Mouse (Mus musculus) forebrain, embryonic 13.5 days (tissue): ENCODE measurements at regions not wholly inside any gene's neighbourhood (a gene's known extent, or its start where the extent isn't known, plus 50 kb on each side); places are given as distances from the start of the nearest gene placed in this dataset.

ENCODE experiments used
- ATAC-seq: fragments of 200-750 bp; cut with Nextera tagmentation; 2 replicates; pipeline ENCODE4 v1.8.0; 2017
- H3K27ac ChIP-seq: fragments of 300-500 bp; sonication (generic); 2 replicates; pipeline ENCODE4 v1.5.1; 2015; ENCODE audit warnings: inconsistent platforms, mild to moderate bottlenecking, moderate library complexity
- H3K27me3 ChIP-seq: fragments of 300-500 bp; sonication (generic); 2 replicates; pipeline ENCODE4 v1.6.1; 2015; ENCODE audit warnings: mild to moderate bottlenecking, inconsistent platforms
- H3K36me3 ChIP-seq: fragments of 300-500 bp; sonication (generic); 2 replicates; pipeline ENCODE4 v1.6.1; 2015; ENCODE audit warnings: mild to moderate bottlenecking, inconsistent platforms; ENCODE audit not compliant: poor library complexity, severe bottlenecking
- H3K4me1 ChIP-seq: fragments of 300-500 bp; sonication (generic); 2 replicates; pipeline ENCODE4 v1.6.1; 2015; ENCODE audit warnings: inconsistent platforms
- H3K4me2 ChIP-seq: fragments of 300-500 bp; sonication (generic); 2 replicates; pipeline ENCODE4 v1.6.1; 2015; ENCODE audit warnings: inconsistent platforms, mild to moderate bottlenecking, moderate library complexity
- H3K4me3 ChIP-seq: fragments of 300-500 bp; sonication (generic); 2 replicates; pipeline ENCODE4 v1.5.1; 2015; ENCODE audit warnings: mild to moderate bottlenecking, inconsistent platforms
- H3K9ac ChIP-seq: fragments of 300-500 bp; sonication (generic); 2 replicates; pipeline ENCODE4 v1.6.1; 2015; ENCODE audit warnings: mild to moderate bottlenecking, inconsistent platforms
- H3K9me3 ChIP-seq: fragments of 300-500 bp; sonication (generic); replicated peaks from 2 replicates; pipeline ENCODE4 v1.6.1; 2016; ENCODE audit warnings: inconsistent platforms
- WGBS: fragments of 180-500 bp; shearing (Covaris S2); methylation state at CpG from one replicate; pipeline ENCODE4 v1.1.7; 2015; 5-methylcytosine and 5-hydroxymethylcytosine counted together

GRCm38 (mm10) chr5:55885658-55886312, 1832.0 kb upstream of the Pcdh7 start:
- Histone ChIP-seq H3K4me1 (no peaks in the 10 kb centered on the region), H3K4me3 (no peak overlapping the region), H3K4me2 (no peak overlapping the region), H3K27ac (no peak overlapping the region), H3K9ac (no peak overlapping the region), H3K36me3 (no peaks in the 10 kb centered on the region), H3K9me3 (no peaks in the 10 kb centered on the region), H3K27me3 (no peaks in the 10 kb centered on the region)
- ATAC-seq, result no peak
- 41% methylated on average over 8 of the region's 8 CpGs for WGBS

DNA sequence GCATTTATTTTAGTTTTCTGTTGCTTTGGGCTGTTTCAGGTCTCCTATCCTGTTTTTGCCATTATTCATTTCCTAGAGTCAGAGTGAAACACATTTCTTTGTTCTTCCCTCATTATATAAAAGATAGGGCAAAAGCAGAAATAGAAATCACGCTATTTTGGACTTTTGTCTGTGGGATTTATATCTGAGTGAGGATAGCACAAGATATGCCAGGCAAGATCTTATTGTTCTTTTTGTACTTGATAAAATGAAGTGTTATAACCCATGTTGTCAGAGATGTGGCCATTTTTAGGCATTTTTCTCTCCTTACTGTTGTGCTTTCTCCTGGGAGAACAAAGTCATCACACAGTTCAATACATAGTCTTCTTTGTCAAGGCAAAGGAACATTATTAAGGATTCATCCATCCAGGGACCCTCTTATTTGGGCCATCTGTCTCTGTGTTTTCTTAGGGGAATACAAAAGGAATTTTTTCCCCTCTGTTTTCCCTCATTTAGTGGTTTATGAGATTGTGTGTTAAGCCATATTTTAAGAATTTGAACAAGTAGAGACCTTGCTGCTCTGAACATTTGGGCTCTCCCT, 1825.9 kb upstream of the Pcdh7 start:
- Histone ChIP-seq H3K36me3 (no peaks in the 10 kb centered on the region), H3K27me3 (no peaks in the 10 kb centered on the region), H3K27ac (no peak overlapping the region), H3K9ac (no peak overlapping the region), H3K4me1 (no peaks in the 10 kb centered on the region), H3K9me3 (no peaks in the 10 kb centered on the region), H3K4me3 (no peak overlapping the region), H3K4me2 (no peak overlapping the region)
- ATAC-seq, result no peak
- 63% methylated on average over 1 of the region's 1 CpGs for WGBS

DNA sequence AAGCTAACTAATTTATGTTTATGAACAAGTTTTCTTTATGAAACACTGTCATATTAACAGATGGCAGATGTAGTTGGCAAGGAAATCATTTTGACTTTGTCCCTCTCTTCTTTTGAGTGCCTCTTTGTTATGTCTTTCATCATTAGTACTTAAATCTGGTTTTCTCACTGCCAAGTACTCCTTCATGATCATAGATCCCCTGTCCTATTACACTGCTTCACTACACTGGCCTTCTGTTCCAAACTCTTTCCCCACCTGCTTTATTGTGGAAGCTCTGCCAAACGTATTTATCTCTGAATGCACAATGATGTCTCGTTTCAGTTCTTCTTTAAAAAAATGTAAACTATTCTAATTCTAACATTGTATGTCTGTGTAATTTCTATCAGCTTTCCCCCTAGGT, 1776.3 kb upstream of the Pcdh7 start:
- no peak overlapping the region for H3K4me2 ChIP-seq
- 54% methylated on average over 2 of the region's 2 CpGs for WGBS
- H3K4me1 ChIP-seq, result no peaks in the 10 kb centered on the region
- peak; percentile 77 for ATAC-seq
- no peak overlapping the region for H3K4me3 ChIP-seq
- H3K27me3 ChIP-seq, result no peaks in the 10 kb centered on the region
- H3K36me3 ChIP-seq, result no peaks in the 10 kb centered on the region
- H3K9me3 ChIP-seq, result no peaks in the 10 kb centered on the region
- no peak overlapping the region for H3K27ac ChIP-seq
- H3K9ac ChIP-seq, result no peak overlapping the region

DNA sequence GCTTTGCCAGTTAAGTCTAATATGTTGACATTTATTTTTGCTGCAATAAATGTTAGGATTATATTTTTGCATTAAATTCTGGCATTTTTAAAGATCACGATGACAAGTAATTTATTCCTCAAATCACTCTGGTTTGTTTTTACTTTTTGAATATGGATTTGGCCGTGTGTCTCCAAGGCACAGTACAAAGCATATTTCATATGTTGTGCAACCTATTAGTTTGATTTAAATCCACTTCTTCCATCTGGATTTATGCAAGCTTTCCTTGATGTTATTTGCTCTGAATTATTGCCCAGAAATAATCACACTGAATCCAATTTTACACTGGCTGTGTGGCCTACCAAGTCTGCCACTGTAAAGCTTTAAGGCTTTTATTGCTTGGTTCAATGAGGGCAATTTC, 1741.3 kb upstream of the Pcdh7 start:
- no peak for ATAC-seq
- H3K4me3 ChIP-seq, result no peak overlapping the region
- H3K4me2 ChIP-seq, result no peak overlapping the region
- H3K4me1 ChIP-seq, result no peaks in the 10 kb centered on the region
- no peak overlapping the region for H3K27ac ChIP-seq
- H3K9me3 ChIP-seq, result no peaks in the 10 kb centered on the region
- H3K9ac ChIP-seq, result no peak overlapping the region
- H3K27me3 ChIP-seq, result no peaks in the 10 kb centered on the region
- H3K36me3 ChIP-seq, result no peaks in the 10 kb centered on the region
- 89% methylated on average over 2 of the region's 2 CpGs for WGBS

- peak; percentile 73 for ATAC-seq
- Histone ChIP-seq H3K36me3 (no peaks in the 10 kb centered on the region), H3K9ac (no peak overlapping the region), H3K4me3 (no peak overlapping the region), H3K27ac (no peak overlapping the region), H3K4me2 (no peak overlapping the region), H3K27me3 (no peaks in the 10 kb centered on the region), H3K9me3 (no peaks in the 10 kb centered on the region), H3K4me1 (no peaks in the 10 kb centered on the region)
- WGBS, result 50% methylated on average over 3 of the region's 3 CpGs
Observed at GRCm38 (mm10) chr5:56007861-56008260, 1709.9 kb upstream of the Pcdh7 start.

- Histone ChIP-seq H3K27me3 (no peaks in the 10 kb centered on the region), H3K4me2 (no peak overlapping the region), H3K9me3 (no peaks in the 10 kb centered on the region), H3K4me3 (no peak overlapping the region), H3K9ac (no peak overlapping the region), H3K4me1 (no peaks in the 10 kb centered on the region), H3K27ac (no peak overlapping the region), H3K36me3 (no peaks in the 10 kb centered on the region)
- 75% methylated on average over 1 of the region's 1 CpGs for WGBS
- ATAC-seq, result no peak
Observed at GRCm38 (mm10) chr5:56020463-56020862, 1697.3 kb upstream of the Pcdh7 start.
